Mouse (Mus musculus): ENCODE results near the gene Slc38a8.
A peak's percentile ranks its signal among the peaks of the same experiment; 100 is the strongest.

Slc38a8 gene

DNA sequence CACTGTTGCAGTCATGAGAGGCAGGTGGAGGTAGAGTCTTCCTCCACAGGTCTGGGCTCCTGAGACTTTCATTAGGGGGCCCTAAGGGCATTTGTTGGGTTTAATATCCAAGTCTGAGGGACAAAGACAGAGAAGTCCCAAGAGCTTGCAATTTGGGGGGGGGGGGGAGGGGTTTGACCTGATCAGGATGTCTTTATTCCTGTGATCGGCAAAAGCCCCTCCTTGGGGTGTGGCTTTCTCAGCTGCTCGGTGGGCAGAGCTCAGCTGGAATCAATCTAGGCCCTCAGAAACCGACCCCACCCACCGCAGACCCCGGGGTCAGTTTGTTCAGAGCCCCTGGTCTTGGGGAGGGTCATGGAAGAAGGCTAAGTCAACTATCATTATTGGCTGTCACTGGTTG lies at the start of gene Slc38a8:
Gene Slc38a8 (minus strand): TSS at position 101 of the 400 bp plus-strand sequence.
- no peak for DNase-seq (ENCODE audit: low read depth)

DNA sequence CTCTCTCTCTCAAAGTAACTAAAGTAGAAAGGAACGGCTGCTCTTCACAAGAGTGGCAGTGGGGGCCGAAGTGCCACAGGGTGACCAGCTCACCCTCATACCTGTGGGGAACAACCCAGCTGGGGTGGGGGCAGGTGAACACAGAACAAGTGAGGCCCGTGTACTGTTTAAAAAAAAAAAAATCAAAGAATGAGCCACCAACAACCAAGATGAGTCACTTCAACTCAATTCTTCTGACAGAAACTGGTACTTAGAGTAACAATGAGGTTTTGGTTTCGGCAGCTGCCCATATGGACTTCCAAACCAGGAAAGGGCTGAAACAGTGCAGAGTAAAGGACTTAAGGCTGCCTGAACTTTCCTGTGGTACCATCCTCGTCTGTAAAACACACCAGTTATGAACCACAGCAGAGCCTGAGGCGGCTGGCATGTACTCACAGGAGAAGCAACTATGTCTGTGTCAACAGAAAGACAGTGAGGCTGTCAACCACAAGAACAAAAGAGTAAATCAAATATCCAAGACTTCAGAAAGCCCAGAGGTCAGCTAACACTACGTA lies 47.1 kb upstream of the Slc38a8 start:
- no peak for DNase-seq (ENCODE audit: low read depth)

DNA sequence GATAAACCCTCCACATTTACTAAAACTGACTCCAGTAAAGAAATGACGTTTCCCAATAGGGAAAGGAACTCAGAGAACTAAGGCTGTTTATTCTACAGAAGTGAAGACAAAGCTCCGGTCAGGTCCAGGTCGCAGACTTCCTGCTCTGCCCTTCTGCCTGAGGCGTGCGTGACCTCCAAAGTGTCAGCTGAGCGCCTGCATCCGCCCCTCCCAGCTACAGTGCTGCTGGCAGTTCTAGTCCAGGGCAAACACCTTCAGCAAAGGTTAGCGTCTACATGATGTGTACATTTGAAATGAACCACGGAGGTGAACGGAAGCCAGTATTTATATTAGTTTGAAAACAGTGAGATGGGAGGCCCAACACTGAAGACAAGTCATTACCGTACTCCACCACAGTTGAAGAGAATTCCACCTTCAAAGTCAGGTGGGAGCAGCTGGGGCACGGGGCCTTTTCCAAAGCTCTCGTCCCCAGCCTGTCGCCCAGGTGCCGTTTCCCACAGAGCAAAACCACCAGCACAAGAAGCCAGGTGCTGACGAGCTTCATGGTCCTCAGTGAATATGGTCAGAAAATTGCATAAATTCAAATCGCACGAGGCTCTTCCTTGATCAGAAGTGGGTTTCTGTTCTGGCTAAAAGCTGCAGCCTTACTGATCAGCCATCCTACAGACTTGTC lies 45.7 kb upstream of the Slc38a8 start:
- DNase-seq (ENCODE audit: low read depth): peak; percentile 46

GRCm38 (mm10) chr8:119545791-119546190 lies 44.3 kb upstream of the Slc38a8 start:
- peak; percentile 60 for DNase-seq (ENCODE audit: low read depth)

- peak; percentile 54 for DNase-seq (ENCODE audit: low read depth)
Measured at GRCm38 (mm10) chr8:119545180-119545579, 43.7 kb upstream of the Slc38a8 start.

GRCm38 (mm10) chr8:119544606-119545005 lies 43.1 kb upstream of the Slc38a8 start:
- no peak for DNase-seq (ENCODE audit: low read depth)

DNA sequence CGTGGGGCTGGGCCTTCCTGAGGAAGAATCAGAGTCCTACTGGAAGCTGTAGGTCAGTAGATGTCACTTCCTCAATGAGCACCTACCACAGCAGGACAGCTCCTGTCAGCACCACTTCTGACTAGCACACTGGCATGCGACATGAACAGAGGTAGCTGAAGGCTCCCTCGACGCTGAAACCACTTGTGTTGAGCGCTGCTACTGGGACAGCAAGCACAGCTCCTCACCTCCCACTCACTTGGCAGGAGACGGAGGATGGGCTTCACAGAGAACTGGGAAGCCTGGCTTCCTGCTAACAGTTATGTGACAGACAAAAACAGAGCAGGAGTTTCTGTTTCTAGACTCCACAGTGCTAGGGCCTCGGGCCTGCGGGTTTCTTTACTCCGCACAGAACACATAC lies 30.5 kb upstream of the Slc38a8 start:
- DNase-seq (ENCODE audit: low read depth): no peak

GRCm38 (mm10) chr8:119531397-119531796 lies 29.9 kb upstream of the Slc38a8 start:
- no peak for DNase-seq (ENCODE audit: low read depth)

DNA sequence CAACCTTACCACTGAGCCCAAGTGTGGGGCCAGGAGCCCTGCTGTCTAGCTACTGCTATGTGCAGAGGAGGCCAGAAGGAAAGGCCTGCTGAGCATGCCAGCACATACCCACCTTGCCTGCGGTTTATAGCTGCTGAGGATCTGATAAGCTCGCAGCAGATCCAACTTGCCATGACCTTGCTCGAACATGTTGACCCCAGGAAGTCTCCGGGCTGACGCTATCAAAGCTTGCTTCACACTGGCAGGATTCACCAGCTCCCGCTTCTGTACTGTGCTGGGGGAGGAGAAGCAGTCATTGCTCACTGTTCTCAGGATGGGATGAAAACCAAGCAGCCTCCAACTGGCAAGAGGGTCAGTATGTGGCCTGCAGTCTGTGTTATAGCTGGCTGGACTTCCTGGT lies 29.4 kb upstream of the Slc38a8 start:
- no peak for DNase-seq (ENCODE audit: low read depth)

- no peak for DNase-seq (ENCODE audit: low read depth)
Measured at GRCm38 (mm10) chr8:119528762-119529161, 27.3 kb upstream of the Slc38a8 start.

GRCm38 (mm10) chr8:119520102-119520501 lies 18.6 kb upstream of the Slc38a8 start:
- no peak for DNase-seq (ENCODE audit: low read depth)

DNA sequence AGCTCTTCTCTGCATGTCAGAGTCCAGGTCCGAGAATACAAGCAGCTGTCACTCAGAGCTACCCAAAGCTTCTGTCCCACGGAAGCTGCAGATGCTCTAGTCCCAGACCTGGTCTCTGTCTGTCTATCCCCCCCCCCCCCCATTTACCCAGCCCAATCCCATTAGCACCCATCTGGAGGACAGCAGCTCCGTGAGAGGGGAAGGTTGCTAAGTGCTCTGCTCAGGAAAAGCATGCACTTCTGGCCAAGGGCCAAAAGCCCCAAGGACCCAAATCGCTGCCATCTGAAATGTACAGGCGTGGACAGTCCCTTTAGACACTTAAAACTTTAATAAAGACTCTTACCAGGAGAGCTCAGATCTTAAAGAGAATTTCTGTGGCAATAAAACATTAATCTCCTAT lies 15.2 kb upstream of the Slc38a8 start:
- no peak for DNase-seq (ENCODE audit: low read depth)

GRCm38 (mm10) chr8:119515767-119516166 lies 14.3 kb upstream of the Slc38a8 start:
- no peak for DNase-seq (ENCODE audit: low read depth)

DNA sequence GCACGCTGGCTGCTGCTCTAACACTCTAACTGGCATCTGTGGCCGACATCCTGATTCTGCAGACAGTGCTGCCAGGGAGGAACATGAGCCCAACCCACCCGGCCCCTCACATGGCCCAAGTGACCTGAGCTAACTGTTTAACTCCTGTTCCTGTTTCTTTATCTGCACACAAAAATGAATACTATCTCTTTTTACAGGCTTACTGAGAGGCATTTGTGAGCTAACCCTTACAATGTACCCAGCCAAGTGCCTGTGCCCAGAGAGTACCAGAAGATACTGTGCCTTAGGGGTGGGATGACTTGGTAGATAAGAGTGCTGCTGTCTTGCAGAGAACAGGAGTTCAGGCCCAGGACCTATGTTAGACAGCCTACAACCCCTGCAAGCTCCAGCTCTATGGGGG lies 13.4 kb upstream of the Slc38a8 start:
- no peak for DNase-seq (ENCODE audit: low read depth)

GRCm38 (mm10) chr8:119513405-119513804 lies 11.9 kb upstream of the Slc38a8 start:
- no peak for DNase-seq (ENCODE audit: low read depth)

GRCm38 (mm10) chr8:119511722-119512121 lies 10.2 kb upstream of the Slc38a8 start:
- no peak for DNase-seq (ENCODE audit: low read depth)

DNA sequence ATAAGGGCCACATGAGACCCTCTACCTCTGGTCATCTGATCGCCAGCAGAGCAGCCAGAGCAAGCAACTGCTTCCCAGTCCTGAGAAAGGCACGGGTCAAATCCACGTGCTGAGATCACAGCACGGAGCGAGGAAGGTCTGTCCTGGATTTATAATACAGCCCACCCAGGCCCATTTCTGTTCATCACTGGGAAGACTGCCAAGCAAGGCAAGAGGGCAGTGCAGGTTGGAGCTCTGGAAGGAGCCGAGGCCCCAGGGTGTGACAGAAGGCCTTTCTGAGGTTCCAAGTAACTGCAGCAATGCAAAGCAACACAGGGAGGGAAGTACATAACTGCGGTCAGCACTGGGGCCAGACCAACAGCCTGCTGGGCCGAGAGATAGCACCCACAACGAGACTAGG lies 9.0 kb upstream of the Slc38a8 start:
- DNase-seq (ENCODE audit: low read depth): no peak

DNA sequence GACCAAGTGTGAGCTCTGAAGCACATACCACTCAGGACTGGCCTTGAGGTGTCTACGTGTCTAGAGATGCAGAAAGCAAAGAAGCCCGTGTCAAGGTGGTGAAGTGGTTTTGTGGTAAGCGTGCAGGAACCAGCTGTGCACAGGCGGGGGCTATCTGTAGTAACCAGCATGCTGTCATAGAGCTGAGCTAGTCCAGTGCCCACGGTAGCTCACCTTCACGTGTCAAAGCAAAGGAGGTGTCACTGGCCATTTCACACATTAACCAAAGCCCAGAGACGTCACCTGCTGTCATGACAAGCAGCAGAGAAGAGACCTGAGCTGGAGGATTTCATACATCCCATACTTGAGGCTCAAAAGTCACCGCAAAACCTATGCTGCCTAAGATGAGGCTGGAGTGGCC lies 4.6 kb upstream of the Slc38a8 start:
- DNase-seq (ENCODE audit: low read depth): no peak

DNA sequence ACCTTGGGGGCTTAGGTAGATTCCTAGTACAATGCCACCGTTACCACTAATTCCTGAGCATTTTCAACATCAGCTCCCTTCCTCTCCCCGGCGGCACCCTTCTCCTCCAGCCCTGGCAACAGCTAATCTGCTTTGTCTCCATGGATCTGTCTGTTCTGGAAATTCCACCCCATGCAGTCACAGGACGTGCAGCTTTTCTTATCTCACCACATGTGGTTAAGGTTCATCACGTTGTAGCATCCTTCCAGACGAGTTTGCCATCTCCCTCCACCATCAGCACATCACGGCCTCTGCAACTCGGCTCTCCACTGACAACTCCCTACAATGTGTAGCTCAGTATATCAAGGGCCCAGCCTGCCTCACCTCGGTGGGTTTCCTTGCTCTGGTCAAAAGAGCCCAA lies 4.0 kb upstream of the Slc38a8 start:
- no peak for DNase-seq (ENCODE audit: low read depth)

DNA sequence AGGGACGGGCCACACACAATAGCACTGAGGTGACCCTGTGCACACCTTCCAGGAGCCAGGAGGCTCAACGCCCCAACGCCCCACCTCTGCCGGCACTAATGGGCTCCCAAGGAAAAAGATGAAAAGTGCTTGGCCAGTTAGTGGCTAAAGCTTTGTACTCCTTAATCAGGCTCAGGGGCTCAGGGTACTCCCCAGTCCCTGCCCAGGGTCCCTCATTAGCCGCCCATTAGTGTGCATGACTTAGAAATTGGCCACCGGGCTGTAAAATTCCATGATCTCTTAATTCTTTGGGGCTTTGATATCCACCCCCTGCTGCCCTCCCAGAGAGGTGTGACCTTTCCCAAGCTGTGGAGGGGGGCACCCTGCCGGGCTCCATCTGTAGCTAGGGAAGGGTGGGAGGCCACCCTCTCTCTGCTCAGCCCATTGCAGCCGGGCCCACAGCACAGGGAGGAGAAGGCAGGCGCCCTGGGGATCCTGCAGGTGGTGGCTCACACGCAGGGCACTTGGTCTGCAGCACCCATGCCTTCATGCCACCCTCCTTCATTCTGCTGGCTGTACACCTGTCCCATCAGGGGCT lies 1.8 kb upstream of the Slc38a8 start:
- no peak for DNase-seq (ENCODE audit: low read depth)

GRCm38 (mm10) chr8:119502111-119502510 lies 613 bp upstream of the Slc38a8 start:
- DNase-seq (ENCODE audit: low read depth): no peak

GRCm38 (mm10) chr8:119499836-119500235 lies 1.7 kb downstream of the Slc38a8 start:
- no peak for DNase-seq (ENCODE audit: low read depth)

- peak; percentile 77 for DNase-seq (ENCODE audit: low read depth)
Measured at GRCm38 (mm10) chr8:119496848-119497247, 4.7 kb downstream of the Slc38a8 start.

- no peak for DNase-seq (ENCODE audit: low read depth)
Measured at GRCm38 (mm10) chr8:119487093-119487492, 14.4 kb downstream of the Slc38a8 start.

Measured in naive thymus-derived CD4-positive, alpha-beta T cell, adult 2 months (primary cell).